Mouse (Mus musculus): Measurements from ENCODE around the gene Add3. TPM values are rescaled to one million over a fixed set of nuclear protein-coding genes. Genes with fewer than 3 reads are reported as not detected.
"Not testable (repeated sequence)": the region's sequence is repeated elsewhere in the genome, so short reads cannot be mapped to it uniquely, and the experiment has no call there.

The Add3 gene
- total and polyA plus RNA-seq, 2 experiments from 2014 or later = 52.3 to 52.6 TPM

GRCm38 (mm10) chr19:53219305-53219704, 79.1 kb downstream of the Add3 start:
- Histone ChIP-seq H3K4me1 (ENCODE audit: insufficient read depth) (no peaks in the 10 kb centered on the region), H3K27ac (ENCODE audit: low read depth, low read length) (no peak overlapping the region), H3K9me3 (ENCODE audit: low read length) (no peaks in the 10 kb centered on the region), H3K9ac (no peak overlapping the region), H3K27me3 (ENCODE audit: insufficient read depth, low read length) (no peaks in the 10 kb centered on the region), H3K4me2 (ENCODE audit: low read depth) (no peak overlapping the region), H3K4me3 (ENCODE audit: low read depth, low read length) (no peak overlapping the region), H3K36me3 (ENCODE audit: insufficient read depth) (no peaks in the 10 kb centered on the region)
- no peak for DNase-seq
- no peak for TF ChIP-seq CTCF (IDR thresholded peaks at IDR 0.05; ENCODE audit: low read depth)
- no peak for ATAC-seq
- 79% methylated on average over 3 of the region's 3 CpGs for WGBS

DNA sequence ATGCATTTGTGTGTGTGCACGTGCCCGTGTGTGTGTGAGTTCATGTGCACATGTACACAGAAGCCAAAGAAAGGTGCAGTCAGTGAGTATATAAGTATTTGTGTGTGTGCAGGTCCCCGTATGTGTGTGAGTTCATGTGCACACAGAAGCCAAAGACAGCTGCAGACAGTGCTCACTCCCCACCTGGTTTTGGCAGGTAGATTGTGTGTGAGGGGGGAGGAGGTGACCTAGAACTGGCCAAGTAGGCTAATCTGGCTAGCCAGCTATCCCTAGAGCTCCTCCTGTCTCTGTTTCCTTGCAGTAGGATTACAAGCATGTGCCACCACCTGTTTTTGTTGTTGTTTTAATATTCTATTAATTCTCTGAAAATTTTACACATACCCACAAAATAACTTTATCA, 80.9 kb downstream of the Add3 start:
- H3K4me2 ChIP-seq (ENCODE audit: low read depth) = no peak overlapping the region
- no peaks in the 10 kb centered on the region for H3K9me3 ChIP-seq (ENCODE audit: low read length)
- H3K27ac ChIP-seq (ENCODE audit: low read depth, low read length) = no peak overlapping the region
- DNase-seq = no peak
- no peak overlapping the region for H3K9ac ChIP-seq
- no peaks in the 10 kb centered on the region for H3K4me1 ChIP-seq (ENCODE audit: insufficient read depth)
- H3K36me3 ChIP-seq (ENCODE audit: insufficient read depth) = no peaks in the 10 kb centered on the region
- 96% methylated on average over 3 of the region's 3 CpGs for WGBS
- no peak for ATAC-seq
- H3K4me3 ChIP-seq (ENCODE audit: low read depth, low read length) = no peak overlapping the region
- TF ChIP-seq CTCF (IDR thresholded peaks at IDR 0.05; ENCODE audit: low read depth) = no peak
- no peaks in the 10 kb centered on the region for H3K27me3 ChIP-seq (ENCODE audit: insufficient read depth, low read length)

DNA sequence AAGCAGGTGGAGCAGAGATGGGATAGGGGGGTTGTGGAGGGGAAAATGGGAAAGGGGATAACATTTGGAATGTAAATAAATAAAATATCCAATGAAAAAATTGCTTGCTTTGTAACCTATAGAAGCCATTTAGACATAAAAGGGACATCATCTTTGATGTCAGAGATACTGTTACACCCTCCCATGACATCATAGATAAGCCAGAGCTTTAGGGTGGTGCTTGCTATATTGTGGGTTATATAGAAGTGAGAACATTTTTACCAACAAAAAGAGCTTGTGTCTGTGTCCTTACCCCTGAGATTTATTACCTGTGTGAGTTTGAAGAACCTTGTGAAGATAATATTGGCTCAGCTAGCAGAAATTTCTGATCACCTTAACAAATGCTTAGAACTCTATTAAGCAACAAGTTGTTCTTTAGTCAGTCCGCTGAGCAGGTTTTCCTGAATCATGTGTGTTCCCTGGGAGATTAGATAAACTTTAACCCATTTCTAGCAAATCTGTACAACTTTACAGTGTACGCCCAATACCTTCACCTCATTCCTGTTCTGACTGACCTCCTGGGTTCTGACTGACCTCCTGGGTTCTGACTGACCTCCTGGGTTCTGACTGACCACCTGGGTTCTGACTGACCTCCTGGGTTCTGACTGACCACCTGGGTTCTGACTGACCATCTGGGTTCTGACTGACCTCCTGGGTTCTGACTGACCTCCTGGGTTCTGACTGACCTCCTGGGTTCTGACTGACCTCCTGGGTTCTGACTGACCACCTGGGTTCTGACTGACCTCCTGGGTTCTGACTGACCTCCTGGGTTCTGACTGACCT, 85.2 kb downstream of the Add3 start:
- not testable (repeated sequence) for DNase-seq; H3K4me1 ChIP-seq (ENCODE audit: insufficient read depth)
- 93% methylated on average over 2 of the region's 2 CpGs for WGBS

GRCm38 (mm10) chr19:53226651-53227050, 86.4 kb downstream of the Add3 start:
- no peak for TF ChIP-seq CTCF (IDR thresholded peaks at IDR 0.05; ENCODE audit: low read depth)
- DNase-seq = no peak
- Histone ChIP-seq H3K4me1 (ENCODE audit: insufficient read depth) (no peaks in the 10 kb centered on the region), H3K4me3 (ENCODE audit: low read depth, low read length) (no peak overlapping the region), H3K9me3 (ENCODE audit: low read length) (no peaks in the 10 kb centered on the region), H3K27me3 (ENCODE audit: insufficient read depth, low read length) (no peaks in the 10 kb centered on the region), H3K27ac (ENCODE audit: low read depth, low read length) (no peak overlapping the region), H3K4me2 (ENCODE audit: low read depth) (no peak overlapping the region), H3K9ac (no peak overlapping the region), H3K36me3 (ENCODE audit: insufficient read depth) (no peaks in the 10 kb centered on the region; the same call in 1 of the 2 replicates)
- no peak for ATAC-seq
- 88% methylated on average over 13 of the region's 13 CpGs for WGBS

More for the DNA sequence above, 85.2 kb downstream of the Add3 start:
- not testable (repeated sequence) for H3K27ac ChIP-seq (ENCODE audit: low read depth, low read length); H3K4me2 ChIP-seq (ENCODE audit: low read depth); ATAC-seq; H3K9me3 ChIP-seq (ENCODE audit: low read length); H3K9ac ChIP-seq; H3K27me3 ChIP-seq (ENCODE audit: insufficient read depth, low read length); H3K4me3 ChIP-seq (ENCODE audit: low read depth, low read length); H3K36me3 ChIP-seq (ENCODE audit: insufficient read depth)

GRCm38 (mm10) chr19:53228064-53228794, 88.0 kb downstream of the Add3 start:
- no peaks in the 10 kb centered on the region for H3K9me3 ChIP-seq (ENCODE audit: low read length)
- WGBS = 87% methylated on average over 7 of the region's 7 CpGs
- no peak overlapping the region for H3K4me2 ChIP-seq (ENCODE audit: low read depth)
- no peak for TF ChIP-seq CTCF (IDR thresholded peaks at IDR 0.05; ENCODE audit: low read depth)
- no peak overlapping the region for H3K4me3 ChIP-seq (ENCODE audit: low read depth, low read length)
- H3K4me1 ChIP-seq (ENCODE audit: insufficient read depth) = no peaks in the 10 kb centered on the region
- DNase-seq = no peak
- H3K36me3 ChIP-seq (ENCODE audit: insufficient read depth) = peaks cover 8% of the 10 kb centered on the region
- no peaks in the 10 kb centered on the region for H3K27me3 ChIP-seq (ENCODE audit: insufficient read depth, low read length)
- no peak overlapping the region for H3K27ac ChIP-seq (ENCODE audit: low read depth, low read length)
- H3K9ac ChIP-seq = no peak overlapping the region
- no peak for ATAC-seq

DNA sequence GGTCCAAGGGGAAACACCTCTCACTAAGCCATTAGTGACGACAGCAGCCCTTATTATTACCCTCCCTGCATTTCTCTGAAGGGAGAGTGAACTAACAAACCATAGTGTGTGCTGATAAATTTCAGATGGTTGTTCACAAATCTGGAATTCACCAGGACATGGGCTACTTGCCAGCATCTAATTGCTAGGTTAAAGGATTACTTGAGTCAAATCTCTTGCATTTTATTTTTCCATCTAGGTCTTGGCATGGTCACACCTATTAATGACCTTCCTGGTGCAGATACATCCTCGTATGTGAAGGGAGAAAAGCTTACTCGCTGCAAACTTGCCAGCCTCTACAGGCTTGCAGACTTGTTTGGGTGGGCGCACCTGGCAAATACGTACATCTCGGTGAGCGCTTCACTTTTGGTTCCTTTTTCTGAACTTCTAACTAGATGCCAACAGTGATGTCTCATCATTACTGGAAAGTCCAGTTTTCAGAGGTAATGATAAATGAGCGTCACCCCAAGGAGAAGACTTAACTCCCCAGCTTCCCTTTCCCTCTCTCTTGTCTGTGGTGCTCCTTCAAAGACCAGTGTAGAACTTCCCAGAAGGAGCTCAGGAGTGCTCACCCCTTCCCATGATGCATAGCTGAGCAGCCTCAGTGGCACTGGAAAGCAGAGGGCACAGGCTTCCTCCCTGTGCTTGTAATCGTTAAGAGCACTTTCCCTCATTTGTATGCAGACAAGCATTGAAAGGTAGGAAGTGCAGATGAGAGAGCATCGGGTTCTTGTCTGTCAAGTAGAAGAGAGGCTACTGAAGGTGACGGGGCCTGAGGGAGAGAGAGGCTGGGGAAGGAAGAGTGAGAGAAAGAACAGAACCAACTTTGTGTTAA, 90.9 kb downstream of the Add3 start:
- Histone ChIP-seq H3K36me3 (ENCODE audit: insufficient read depth) (peaks cover 22% of the 10 kb centered on the region), H3K4me2 (ENCODE audit: low read depth) (no peak overlapping the region), H3K27me3 (ENCODE audit: insufficient read depth, low read length) (no peaks in the 10 kb centered on the region), H3K9me3 (ENCODE audit: low read length) (no peaks in the 10 kb centered on the region), H3K9ac (no peak overlapping the region), H3K4me3 (ENCODE audit: low read depth, low read length) (no peak overlapping the region), H3K4me1 (ENCODE audit: insufficient read depth) (no peaks in the 10 kb centered on the region), H3K27ac (ENCODE audit: low read depth, low read length) (no peak overlapping the region)
- ATAC-seq (no peak), DNase-seq (no peak)
- TF ChIP-seq CTCF (IDR thresholded peaks at IDR 0.05; ENCODE audit: low read depth) = no peak
- WGBS = 72% methylated on average over 11 of the region's 11 CpGs
